Mouse (Mus musculus) kidney, postnatal 10 days (tissue): Measurements from ENCODE around the gene Tbc1d20.
"Not testable (repeated sequence)": the region's sequence is repeated elsewhere in the genome, so short reads cannot be mapped to it uniquely, and the experiment has no call there.

Experiments used
- DNase-seq: peaks from one replicate; pipeline ENCODE4 v3.0.0; 2021; ENCODE audit warnings: mixed read lengths

The Tbc1d20 gene

GRCm38 (mm10) chr2:152293727-152294475 lies at the start of gene Tbc1d20:
Gene Tbc1d20, plus strand, starts transcription at chr2:152293828.
- DNase-seq, result peak; percentile 95

- DNase-seq, result no peak
These were observed 46.4 kb upstream of the Tbc1d20 start for GRCm38 (mm10) chr2:152247213-152247612.

GRCm38 (mm10) chr2:152250511-152250910 lies 43.1 kb upstream of the Tbc1d20 start:
- no peak for DNase-seq

GRCm38 (mm10) chr2:152259739-152260138 lies 33.9 kb upstream of the Tbc1d20 start:
- no peak for DNase-seq

GRCm38 (mm10) chr2:152273639-152274038 lies 20.0 kb upstream of the Tbc1d20 start:
- DNase-seq, result no peak

GRCm38 (mm10) chr2:152281407-152281806 lies 12.2 kb upstream of the Tbc1d20 start:
- peak; percentile 30 for DNase-seq

- no peak for DNase-seq
These were observed 6.1 kb upstream of the Tbc1d20 start for GRCm38 (mm10) chr2:152287560-152287959.

GRCm38 (mm10) chr2:152288046-152288445 lies 5.6 kb upstream of the Tbc1d20 start:
- DNase-seq, result no peak

GRCm38 (mm10) chr2:152289623-152290022 lies 4.0 kb upstream of the Tbc1d20 start:
- DNase-seq, result not testable (repeated sequence)

GRCm38 (mm10) chr2:152292475-152292874 lies 1.2 kb upstream of the Tbc1d20 start:
- DNase-seq, result no peak

- DNase-seq, result no peak
These were observed 375 bp upstream of the Tbc1d20 start for GRCm38 (mm10) chr2:152293179-152293726.

- DNase-seq, result no peak
These were observed 913 bp downstream of the Tbc1d20 start for GRCm38 (mm10) chr2:152294541-152294940.

- no peak for DNase-seq
These were observed 9.2 kb downstream of the Tbc1d20 start for GRCm38 (mm10) chr2:152302862-152303261.

GRCm38 (mm10) chr2:152303781-152304180 lies 10.2 kb downstream of the Tbc1d20 start:
- no peak for DNase-seq

- no peak for DNase-seq
These were observed 11.9 kb downstream of the Tbc1d20 start for GRCm38 (mm10) chr2:152305480-152305879.

- DNase-seq, result no peak
These were observed 13.6 kb downstream of the Tbc1d20 start for GRCm38 (mm10) chr2:152307186-152307585.

GRCm38 (mm10) chr2:152312996-152313395 lies 19.4 kb downstream of the Tbc1d20 start:
- no peak for DNase-seq

GRCm38 (mm10) chr2:152313926-152314325 lies 20.3 kb downstream of the Tbc1d20 start:
- no peak for DNase-seq

- no peak for DNase-seq
These were observed 23.4 kb downstream of the Tbc1d20 start for GRCm38 (mm10) chr2:152317054-152317453.

- no peak for DNase-seq
These were observed 27.9 kb downstream of the Tbc1d20 start for GRCm38 (mm10) chr2:152321558-152321957.

- DNase-seq, result no peak
These were observed 28.6 kb downstream of the Tbc1d20 start for GRCm38 (mm10) chr2:152322198-152322597.

GRCm38 (mm10) chr2:152323971-152324370 lies 30.3 kb downstream of the Tbc1d20 start:
- no peak for DNase-seq

- no peak for DNase-seq
These were observed 31.2 kb downstream of the Tbc1d20 start for GRCm38 (mm10) chr2:152324842-152325241.

- no peak for DNase-seq
These were observed 32.5 kb downstream of the Tbc1d20 start for GRCm38 (mm10) chr2:152326157-152326556.

- DNase-seq, result no peak
These were observed 33.0 kb downstream of the Tbc1d20 start for GRCm38 (mm10) chr2:152326654-152327053.
